Mouse (Mus musculus): Measurements from ENCODE around the gene Arrdc2. TPM values are rescaled to one million over a fixed set of nuclear protein-coding genes. Genes with fewer than 3 reads are reported as not detected.
A peak's percentile ranks its signal among the peaks of the same experiment; 100 is the strongest.
"Not testable (repeated sequence)": the region's sequence is repeated elsewhere in the genome, so short reads cannot be mapped to it uniquely, and the experiment has no call there.

Gene Arrdc2
- total RNA-seq, 4 experiments from 2014 or later = 7.9 to 23.0 (median 13.6) TPM

- peak; percentile 93 for DNase-seq (ENCODE audit: low spot score)
Observed at GRCm38 (mm10) chr8:70841147-70842072, 1.9 kb upstream of the Arrdc2 start.

- no peak for DNase-seq (ENCODE audit: low spot score)
Observed at GRCm38 (mm10) chr8:70840590-70840989, 1.1 kb upstream of the Arrdc2 start.

GRCm38 (mm10) chr8:70838654-70839407 is 689 bp downstream of the Arrdc2 start:
- DNase-seq (ENCODE audit: low spot score) = no peak

- DNase-seq (ENCODE audit: low spot score) = no peak
Observed at GRCm38 (mm10) chr8:70836666-70837065, 2.9 kb downstream of the Arrdc2 start.

- DNase-seq (ENCODE audit: low spot score) = no peak
Observed at GRCm38 (mm10) chr8:70834071-70834470, 5.4 kb downstream of the Arrdc2 start.

- DNase-seq (ENCODE audit: low spot score) = peak; percentile 72
Observed at GRCm38 (mm10) chr8:70833520-70833919, 6.0 kb downstream of the Arrdc2 start.

GRCm38 (mm10) chr8:70833018-70833482 is 6.5 kb downstream of the Arrdc2 start:
- DNase-seq (ENCODE audit: low spot score) = peak; percentile 45

GRCm38 (mm10) chr8:70832371-70832770 is 7.1 kb downstream of the Arrdc2 start:
- DNase-seq (ENCODE audit: low spot score) = no peak

- no peak for DNase-seq (ENCODE audit: low spot score)
Observed at GRCm38 (mm10) chr8:70831517-70831916, 8.0 kb downstream of the Arrdc2 start.

- no peak for DNase-seq (ENCODE audit: low spot score)
Observed at GRCm38 (mm10) chr8:70827796-70828195, 11.7 kb downstream of the Arrdc2 start.

GRCm38 (mm10) chr8:70827010-70827409 is 12.5 kb downstream of the Arrdc2 start:
- no peak for DNase-seq (ENCODE audit: low spot score)

GRCm38 (mm10) chr8:70825816-70826215 is 13.7 kb downstream of the Arrdc2 start:
- no peak for DNase-seq (ENCODE audit: low spot score)

GRCm38 (mm10) chr8:70823802-70824201 is 15.7 kb downstream of the Arrdc2 start:
- DNase-seq (ENCODE audit: low spot score) = no peak

GRCm38 (mm10) chr8:70822594-70822993 is 16.9 kb downstream of the Arrdc2 start:
- not testable (repeated sequence) for DNase-seq (ENCODE audit: low spot score)

GRCm38 (mm10) chr8:70821992-70822391 is 17.5 kb downstream of the Arrdc2 start:
- no peak for DNase-seq (ENCODE audit: low spot score)

GRCm38 (mm10) chr8:70821399-70821962 is 18.0 kb downstream of the Arrdc2 start:
- peak; percentile 65 for DNase-seq (ENCODE audit: low spot score)

GRCm38 (mm10) chr8:70820101-70820935 is 19.2 kb downstream of the Arrdc2 start:
- peak; percentile 80 for DNase-seq (ENCODE audit: low spot score)

- no peak for DNase-seq (ENCODE audit: low spot score)
Observed at GRCm38 (mm10) chr8:70816679-70817078, 22.8 kb downstream of the Arrdc2 start.

GRCm38 (mm10) chr8:70812885-70813284 is 26.6 kb downstream of the Arrdc2 start:
- no peak for DNase-seq (ENCODE audit: low spot score)

GRCm38 (mm10) chr8:70812055-70812454 is 27.5 kb downstream of the Arrdc2 start:
- no peak for DNase-seq (ENCODE audit: low spot score)
